Mouse (Mus musculus) cortical plate, adult 2 months (tissue): ENCODE data around the gene Evx2.

ENCODE experiments used
- CTCF ChIP-seq: fragments of 200-500 bp; IDR thresholded peaks from 2 replicates; pipeline ENCODE4 v1.5.1; 2011; ENCODE audit warnings: mild to moderate bottlenecking, control low read depth, low read length; ENCODE audit not compliant: insufficient read depth; ENCODE audit errors: extremely low read depth
- POLR2A ChIP-seq: fragments of 200-500 bp; IDR thresholded peaks from 2 replicates; pipeline ENCODE4 v1.6.1; 2011; ENCODE audit warnings: mild to moderate bottlenecking, low read length, control low read depth; ENCODE audit not compliant: insufficient read depth; ENCODE audit errors: extremely low read depth

- no peak for TF ChIP-seq POLR2A
- TF ChIP-seq CTCF: no peak
Observed at GRCm38 (mm10) chr2:74704999-74705466, 45.7 kb upstream of the Evx2 start.
